Mouse (Mus musculus) midbrain, postnatal 0 days (tissue): ENCODE measurements at regions not wholly inside any gene's neighbourhood (a gene's known extent, or its start where the extent isn't known, plus 50 kb on each side); places are given as distances from the start of the nearest gene placed in this dataset.

Experiments
- ATAC-seq: fragments of 200-750 bp; cut with Nextera tagmentation; 2 replicates; pipeline ENCODE4 v1.8.0; 2017; ENCODE audit warnings: moderate number of reproducible peaks, mild to moderate bottlenecking, moderate TSS enrichment, moderate library complexity; ENCODE audit not compliant: low FRiP score
- DNase-seq: peaks from one replicate; pipeline ENCODE4 v3.0.0-alpha.2; 2015; ENCODE audit warnings: low spot score
- H3K27ac ChIP-seq: fragments of 300-500 bp; sonication (generic); 2 replicates; pipeline ENCODE4 v1.5.1; 2014; ENCODE audit warnings: low read depth, mild to moderate bottlenecking, low read length, mixed read lengths
- H3K27me3 ChIP-seq: fragments of 300-500 bp; sonication (generic); 2 replicates; pipeline ENCODE4 v1.6.1; 2014; ENCODE audit warnings: low read length, control low read depth, mixed read lengths; ENCODE audit not compliant: insufficient read depth
- H3K36me3 ChIP-seq: fragments of 300-500 bp; sonication (generic); 2 replicates; pipeline ENCODE4 v1.6.1; 2014; ENCODE audit warnings: low read length, control low read depth, mixed read lengths; ENCODE audit not compliant: insufficient read depth
- H3K4me1 ChIP-seq: fragments of 300-500 bp; sonication (generic); 2 replicates; pipeline ENCODE4 v1.6.1; 2014; ENCODE audit warnings: mild to moderate bottlenecking, control low read depth, antibody characterized with exemption, low read length, mixed read lengths; ENCODE audit not compliant: insufficient read depth
- H3K4me2 ChIP-seq: fragments of 300-500 bp; sonication (generic); 2 replicates; pipeline ENCODE4 v1.6.1; 2014; ENCODE audit warnings: low read depth, mild to moderate bottlenecking, low read length, mixed read lengths; ENCODE audit not compliant: poor library complexity, severe bottlenecking
- H3K4me3 ChIP-seq: fragments of 300-500 bp; sonication (generic); 2 replicates; pipeline ENCODE4 v1.5.1; 2014; ENCODE audit warnings: low read depth, mild to moderate bottlenecking, low read length, moderate library complexity
- H3K9ac ChIP-seq: fragments of 300-500 bp; sonication (generic); replicated peaks from 2 replicates; pipeline ENCODE4 v1.6.1; 2014; ENCODE audit warnings: mild to moderate bottlenecking, low read length, moderate library complexity, mixed read lengths; ENCODE audit not compliant: poor library complexity, severe bottlenecking
- H3K9me3 ChIP-seq: fragments of 300-500 bp; sonication (generic); 2 replicates; pipeline ENCODE4 v1.6.1; 2016; ENCODE audit warnings: low read length, control low read depth
- CTCF ChIP-seq: IDR thresholded peaks from 2 replicates; pipeline ENCODE4 v1.5.1; 2016; ENCODE audit warnings: antibody characterized with exemption, mild to moderate bottlenecking
- WGBS: fragments of 180-500 bp; shearing (Covaris S2); extraction: QIAGEN DNeasy Blood & Tissue Kit; methylation state at CpG from one replicate; pipeline ENCODE4 v1.1.7; 2014; 5-methylcytosine and 5-hydroxymethylcytosine counted together

- ATAC-seq, result no peak
- H3K27ac ChIP-seq, result no peak overlapping the region
- no peak overlapping the region for H3K4me3 ChIP-seq
- H3K9me3 ChIP-seq, result no peaks in the 10 kb centered on the region
- H3K27me3 ChIP-seq, result no peaks in the 10 kb centered on the region
- no peaks in the 10 kb centered on the region for H3K36me3 ChIP-seq
- TF ChIP-seq CTCF, result no peak
- DNase-seq, result no peak
- H3K4me2 ChIP-seq, result no peak overlapping the region
- no peaks in the 10 kb centered on the region for H3K4me1 ChIP-seq
- WGBS, result 48% methylated on average over 3 of the region's 3 CpGs
- H3K9ac ChIP-seq, result no peak overlapping the region
These were observed 322.6 kb upstream of the Meis1 start for GRCm38 (mm10) chr11:19341379-19341778.

- no peak for DNase-seq
- H3K27ac ChIP-seq, result no peak overlapping the region
- H3K36me3 ChIP-seq, result no peaks in the 10 kb centered on the region
- WGBS, result 75% methylated on average over 4 of the region's 4 CpGs
- H3K4me1 ChIP-seq, result no peaks in the 10 kb centered on the region
- no peak overlapping the region for H3K9ac ChIP-seq
- no peak for ATAC-seq
- no peaks in the 10 kb centered on the region for H3K9me3 ChIP-seq
- no peak for TF ChIP-seq CTCF
- no peaks in the 10 kb centered on the region for H3K27me3 ChIP-seq
- no peak overlapping the region for H3K4me3 ChIP-seq
- no peak overlapping the region for H3K4me2 ChIP-seq
These were observed 324.0 kb upstream of the Meis1 start for GRCm38 (mm10) chr11:19342803-19343202.

GRCm38 (mm10) chr11:19346276-19346826 is 327.6 kb upstream of the Meis1 start:
- Histone ChIP-seq H3K27ac (no peak overlapping the region), H3K27me3 (no peaks in the 10 kb centered on the region), H3K4me3 (no peak overlapping the region), H3K36me3 (no peaks in the 10 kb centered on the region), H3K9me3 (no peaks in the 10 kb centered on the region), H3K4me2 (no peak overlapping the region), H3K9ac (no peak overlapping the region), H3K4me1 (no peaks in the 10 kb centered on the region)
- 87% methylated on average over 3 of the region's 3 CpGs for WGBS
- DNase-seq (no peak), ATAC-seq (no peak)
- no peak for TF ChIP-seq CTCF

GRCm38 (mm10) chr11:19350331-19351242 is 331.8 kb upstream of the Meis1 start:
- no peak overlapping the region for H3K9ac ChIP-seq
- no peaks in the 10 kb centered on the region for H3K9me3 ChIP-seq
- H3K27ac ChIP-seq, result no peak overlapping the region
- no peaks in the 10 kb centered on the region for H3K27me3 ChIP-seq
- TF ChIP-seq CTCF, result no peak
- WGBS, result 46% methylated on average over 13 of the region's 13 CpGs
- DNase-seq, result peak; percentile 22
- no peaks in the 10 kb centered on the region for H3K4me1 ChIP-seq
- H3K36me3 ChIP-seq, result no peaks in the 10 kb centered on the region
- no peak for ATAC-seq
- peak overlapping the region; percentile 32 for H3K4me2 ChIP-seq
- H3K4me3 ChIP-seq, result peak overlapping the region; percentile 9; the same call in 1 of the 2 replicates

GRCm38 (mm10) chr11:19351243-19351787 is 332.5 kb upstream of the Meis1 start:
- WGBS, result 23% methylated on average over 7 of the region's 7 CpGs
- DNase-seq, result peak; percentile 21
- Histone ChIP-seq H3K27me3 (no peaks in the 10 kb centered on the region), H3K9me3 (no peaks in the 10 kb centered on the region), H3K4me1 (no peaks in the 10 kb centered on the region), H3K36me3 (no peaks in the 10 kb centered on the region), H3K27ac (no peak overlapping the region), H3K9ac (no peak overlapping the region), H3K4me2 (peak overlapping the region; percentile 32), H3K4me3 (peak overlapping the region; percentile 9; the same call in 1 of the 2 replicates)
- ATAC-seq, result no peak
- no peak for TF ChIP-seq CTCF

- Histone ChIP-seq H3K9ac (no peak overlapping the region), H3K27ac (no peak overlapping the region), H3K4me3 (no peak overlapping the region), H3K27me3 (no peaks in the 10 kb centered on the region), H3K36me3 (no peaks in the 10 kb centered on the region), H3K4me1 (no peaks in the 10 kb centered on the region), H3K4me2 (no peak overlapping the region), H3K9me3 (no peaks in the 10 kb centered on the region)
- no peak for ATAC-seq
- 56% methylated on average over 3 of the region's 3 CpGs for WGBS
- no peak for DNase-seq
- TF ChIP-seq CTCF, result no peak
These were observed 334.9 kb upstream of the Meis1 start for GRCm38 (mm10) chr11:19353706-19354105.
